Mouse (Mus musculus) bone marrow macrophage, adult 2 months (primary cell): ENCODE measurements at regions not wholly inside any gene's neighbourhood (a gene's known extent, or its start where the extent isn't known, plus 50 kb on each side); places are given as distances from the start of the nearest gene placed in this dataset.

ENCODE experiments used
- CTCF ChIP-seq: IDR thresholded peaks from 2 replicates; pipeline ENCODE4 v1.5.1; 2012; ENCODE audit warnings: low read depth, mild to moderate bottlenecking, low read length, moderate library complexity
- POLR2A ChIP-seq: IDR thresholded peaks from 2 replicates; pipeline ENCODE4 v1.6.1; 2012; ENCODE audit warnings: mild to moderate bottlenecking, low read depth, low read length, borderline replicate concordance

GRCm38 (mm10) chr15:7617954-7618353 lies 192.7 kb upstream of the Gdnf start:
- no peak for TF ChIP-seq CTCF
- no peak for TF ChIP-seq POLR2A
